Mouse (Mus musculus): Measurements from ENCODE around the gene Ankle1.

- TF ChIP-seq POLR2A (IDR thresholded peaks at IDR 0.05; ENCODE audit: extremely low read depth, insufficient read depth, low read length) (no peak), CTCF (IDR thresholded peaks at IDR 0.05; ENCODE audit: extremely low read depth, insufficient read depth, low read length) (no peak)
These were observed 23.5 kb upstream of the Ankle1 start for GRCm38 (mm10) chr8:71381971-71382961.
